Mouse (Mus musculus): ENCODE measurements at regions not wholly inside any gene's neighbourhood (a gene's known extent, or its start where the extent isn't known, plus 50 kb on each side); places are given as distances from the start of the nearest gene placed in this dataset.

- in situ Hi-C loops (cut with MboI; ENCODE audit: unreplicated experiment in 2 of 2), result no loop called here
Observed at GRCm38 (mm10) chr10:17385181-17385580, 337.8 kb upstream of the Cited2 start.

GRCm38 (mm10) chr10:17387296-17387695, 335.7 kb upstream of the Cited2 start:
- in situ Hi-C loops (cut with MboI; ENCODE audit: unreplicated experiment in 2 of 2), result no loop called here

GRCm38 (mm10) chr10:17395495-17396224, 327.4 kb upstream of the Cited2 start:
- in situ Hi-C loops (cut with MboI; ENCODE audit: unreplicated experiment in 2 of 2), result no loop called here

GRCm38 (mm10) chr10:17403899-17404298, 319.1 kb upstream of the Cited2 start:
- in situ Hi-C loops (cut with MboI; ENCODE audit: unreplicated experiment in 2 of 2), result loop anchor here in 1 of 2 experiments (25.0 kb wide), 1 partner anchor 308 kb away; the partner anchor contains the start of gene Cited2

GRCm38 (mm10) chr10:17407854-17408606, 315.0 kb upstream of the Cited2 start:
- in situ Hi-C loops (cut with MboI; ENCODE audit: unreplicated experiment in 2 of 2), result loop anchor here in 1 of 2 experiments (25.0 kb wide), 1 partner anchor 304 kb away; the partner anchor contains the start of gene Cited2

GRCm38 (mm10) chr10:17408781-17409180, 314.2 kb upstream of the Cited2 start:
- in situ Hi-C loops (cut with MboI; ENCODE audit: unreplicated experiment in 2 of 2), result loop anchor here in 1 of 2 experiments (25.0 kb wide), 1 partner anchor 304 kb away; the partner anchor contains the start of gene Cited2

- in situ Hi-C loops (cut with MboI; ENCODE audit: unreplicated experiment in 2 of 2), result loop anchor here (5.0 to 25.0 kb wide), 2 partner anchors 301 to 311 kb away; partner anchors contain the start of gene Cited2 (in 2 of the 2)
Observed at GRCm38 (mm10) chr10:17411300-17411987, 311.6 kb upstream of the Cited2 start.

- in situ Hi-C loops (cut with MboI; ENCODE audit: unreplicated experiment in 2 of 2), result loop anchor here in 1 of 2 experiments (25.0 kb wide), 1 partner anchor 297 kb away; the partner anchor contains the start of gene Cited2
Observed at GRCm38 (mm10) chr10:17415112-17415511, 307.9 kb upstream of the Cited2 start.

GRCm38 (mm10) chr10:17416121-17416520, 306.9 kb upstream of the Cited2 start:
- in situ Hi-C loops (cut with MboI; ENCODE audit: unreplicated experiment in 2 of 2), result loop anchor here in 1 of 2 experiments (25.0 kb wide), 1 partner anchor 296 kb away; the partner anchor contains the start of gene Cited2

GRCm38 (mm10) chr10:17417394-17417793, 305.6 kb upstream of the Cited2 start:
- in situ Hi-C loops (cut with MboI; ENCODE audit: unreplicated experiment in 2 of 2), result loop anchor here in 1 of 2 experiments (25.0 kb wide), 1 partner anchor 295 kb away; the partner anchor contains the start of gene Cited2

- in situ Hi-C loops (cut with MboI; ENCODE audit: unreplicated experiment in 2 of 2), result loop anchor here in 1 of 2 experiments (25.0 kb wide), 1 partner anchor 294 kb away; the partner anchor contains the start of gene Cited2
Observed at GRCm38 (mm10) chr10:17418227-17418685, 304.8 kb upstream of the Cited2 start.

- in situ Hi-C loops (cut with MboI; ENCODE audit: unreplicated experiment in 2 of 2), result loop anchor here in 1 of 2 experiments (25.0 kb wide), 1 partner anchor 289 kb away; the partner anchor contains the start of gene Cited2
Observed at GRCm38 (mm10) chr10:17423584-17424278, 299.3 kb upstream of the Cited2 start.

GRCm38 (mm10) chr10:17426197-17426596, 296.8 kb upstream of the Cited2 start:
- in situ Hi-C loops (cut with MboI; ENCODE audit: unreplicated experiment in 2 of 2), result no loop called here

GRCm38 (mm10) chr10:17427316-17427715, 295.7 kb upstream of the Cited2 start:
- in situ Hi-C loops (cut with MboI; ENCODE audit: unreplicated experiment in 2 of 2), result no loop called here

- in situ Hi-C loops (cut with MboI; ENCODE audit: unreplicated experiment in 2 of 2), result no loop called here
Observed at GRCm38 (mm10) chr10:17428315-17428714, 294.7 kb upstream of the Cited2 start.

- in situ Hi-C loops (cut with MboI; ENCODE audit: unreplicated experiment in 2 of 2), result no loop called here
Observed at GRCm38 (mm10) chr10:17431068-17431467, 291.9 kb upstream of the Cited2 start.

- in situ Hi-C loops (cut with MboI; ENCODE audit: unreplicated experiment in 2 of 2), result no loop called here
Observed at GRCm38 (mm10) chr10:17434098-17434497, 288.9 kb upstream of the Cited2 start.

GRCm38 (mm10) chr10:17450240-17450639, 272.8 kb upstream of the Cited2 start:
- in situ Hi-C loops (cut with MboI; ENCODE audit: unreplicated experiment in 2 of 2), result no loop called here

- in situ Hi-C loops (cut with MboI; ENCODE audit: unreplicated experiment in 2 of 2), result no loop called here
Observed at GRCm38 (mm10) chr10:17470880-17471279, 252.1 kb upstream of the Cited2 start.

- in situ Hi-C loops (cut with MboI; ENCODE audit: unreplicated experiment in 2 of 2), result no loop called here
Observed at GRCm38 (mm10) chr10:17472536-17472935, 250.5 kb upstream of the Cited2 start.

Measured in v-Abl transformed pro-B cells (cell line).